Mouse (Mus musculus): ENCODE measurements around the gene Vegfb.

Vegfb gene

DNA sequence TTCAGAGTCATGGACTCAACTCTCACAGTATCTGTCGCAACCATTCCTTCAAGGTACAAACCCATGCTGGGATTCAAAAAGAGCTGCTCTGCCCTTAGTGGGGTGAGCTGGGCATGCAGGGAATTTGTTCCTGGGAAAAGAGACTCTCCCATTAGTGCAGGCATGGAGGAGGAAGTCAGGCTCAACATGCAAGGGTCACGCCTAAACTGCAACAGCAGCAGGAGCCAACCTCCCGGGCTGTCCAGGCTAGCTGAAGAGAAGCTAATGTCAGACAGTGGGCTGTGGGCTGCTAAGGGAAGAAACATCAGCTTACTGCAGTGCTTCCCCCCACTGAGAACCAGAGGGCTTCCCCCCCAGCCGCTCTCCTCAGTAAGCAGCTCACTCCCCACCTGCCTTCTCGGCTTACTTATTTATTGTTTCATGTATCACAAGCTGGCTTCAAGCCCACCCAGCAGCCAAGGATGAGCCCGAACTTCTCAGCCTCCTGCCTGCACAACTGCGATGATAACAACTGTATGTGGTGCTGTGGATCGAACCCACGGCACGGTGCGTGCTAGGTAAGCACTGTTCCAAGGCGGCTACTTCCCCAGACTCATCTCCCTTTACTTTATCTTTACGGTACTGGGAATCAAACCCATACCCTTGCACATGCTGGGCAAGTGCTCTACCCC lies 15.1 kb downstream of the Vegfb start:
- DNase-seq (ENCODE audit: low spot score) = no peak

DNA sequence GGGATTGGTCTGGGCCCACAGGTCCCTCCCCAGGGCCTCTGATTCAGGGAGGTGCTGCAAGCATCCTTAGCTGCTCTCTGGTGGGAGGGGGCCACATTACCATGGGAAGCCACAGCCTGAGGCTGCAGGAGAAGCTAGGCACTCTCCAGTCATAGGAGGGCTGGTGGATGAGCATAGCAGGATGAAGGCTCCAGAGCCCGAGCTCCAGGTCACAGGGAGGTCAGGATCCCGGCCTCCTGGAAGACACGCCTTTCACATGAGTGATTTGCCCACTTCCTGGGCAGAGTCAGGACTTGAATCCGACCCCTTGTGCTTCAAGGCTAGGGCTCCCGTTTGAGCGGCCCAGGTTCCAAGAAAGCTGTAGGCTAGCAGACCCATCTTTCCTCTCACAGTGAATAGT lies 15.8 kb downstream of the Vegfb start:
- no peak for DNase-seq (ENCODE audit: low spot score)

DNA sequence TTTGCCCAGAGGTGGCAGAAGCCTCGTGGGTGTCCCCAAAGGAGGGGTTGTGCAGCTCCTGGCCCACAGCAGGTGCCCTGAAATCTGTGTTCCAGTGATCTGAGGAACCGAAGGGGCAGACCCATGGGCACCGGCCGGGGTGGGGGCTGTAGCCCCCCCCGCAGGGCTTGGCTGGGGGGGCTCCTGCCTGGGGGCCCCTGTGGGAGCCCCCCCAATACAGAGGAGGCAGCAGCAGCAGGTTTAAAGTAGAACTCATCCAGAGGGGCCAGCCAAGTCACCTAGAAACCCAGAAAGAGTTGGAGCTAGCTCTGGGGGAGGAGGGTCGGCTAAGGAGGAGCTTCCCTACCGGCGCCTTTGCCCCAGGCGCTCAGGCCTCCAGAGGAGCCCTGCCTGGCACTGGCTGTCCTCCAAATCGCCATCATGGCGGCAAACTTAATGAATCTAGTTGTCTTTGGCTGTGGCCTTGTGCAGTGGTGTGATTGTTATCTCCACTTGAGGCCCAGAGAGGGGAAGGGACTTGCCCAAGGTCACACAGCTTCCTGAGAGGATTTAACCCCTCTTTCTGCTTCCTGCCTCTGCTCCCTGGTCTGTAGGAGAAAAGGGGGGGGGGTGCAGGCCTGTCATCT lies 16.9 kb downstream of the Vegfb start:
- DNase-seq (ENCODE audit: low spot score) = peak; percentile 56

DNA sequence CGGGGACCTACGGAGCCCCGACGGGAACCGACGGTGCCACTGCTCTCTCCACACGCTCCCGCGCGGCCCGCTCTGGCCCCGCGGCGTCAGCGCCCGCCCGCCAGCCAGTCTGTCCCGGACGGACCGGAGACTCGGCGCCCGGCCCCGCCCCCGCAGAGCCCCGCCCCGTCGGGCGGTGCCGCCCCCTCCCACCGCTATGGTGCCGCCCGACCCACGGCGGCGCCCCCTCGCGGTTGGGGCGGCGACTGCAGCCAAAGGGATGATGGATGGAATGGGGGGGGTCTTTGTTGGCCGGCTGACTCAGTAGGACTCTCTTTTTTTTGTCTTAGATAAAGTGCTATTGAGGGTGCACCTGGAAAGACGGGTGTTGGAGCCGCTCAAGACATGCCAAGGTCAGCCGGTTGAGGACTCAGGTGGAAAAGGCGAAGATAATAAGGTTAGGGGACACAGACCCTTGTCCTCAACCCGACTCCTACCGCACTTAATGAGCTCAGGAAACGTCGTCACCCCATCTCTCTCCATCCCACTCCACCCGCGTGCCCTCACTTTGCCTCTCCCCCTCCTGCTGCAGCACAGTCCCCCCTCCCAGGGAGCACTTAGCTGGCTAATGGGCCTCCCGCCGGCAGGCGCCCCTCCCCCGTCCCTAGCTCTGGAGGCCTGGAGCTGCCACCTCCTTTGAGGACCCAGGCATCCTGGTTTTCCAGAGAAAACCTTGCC lies 17.6 kb downstream of the Vegfb start:
- DNase-seq (ENCODE audit: low spot score) = peak; percentile 69

DNA sequence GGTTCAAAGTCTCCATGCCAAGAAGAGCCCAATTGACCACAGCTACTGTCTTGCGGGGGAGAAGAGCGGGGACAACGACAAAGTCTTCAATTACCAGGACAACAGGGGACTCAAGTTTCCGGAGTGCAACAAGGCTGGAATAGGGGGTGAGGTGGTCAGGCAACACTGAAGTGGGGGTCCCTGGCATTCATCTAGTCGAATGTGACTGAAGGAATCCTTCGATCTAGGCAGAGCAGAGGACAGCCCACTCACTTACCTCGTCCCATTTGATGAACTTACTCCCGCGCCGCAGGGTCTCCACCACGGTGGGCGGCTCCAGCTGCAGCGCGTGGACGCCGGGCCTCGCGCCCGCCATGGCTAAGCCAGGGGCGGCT lies 18.2 kb downstream of the Vegfb start:
- no peak for DNase-seq (ENCODE audit: low spot score)

DNA sequence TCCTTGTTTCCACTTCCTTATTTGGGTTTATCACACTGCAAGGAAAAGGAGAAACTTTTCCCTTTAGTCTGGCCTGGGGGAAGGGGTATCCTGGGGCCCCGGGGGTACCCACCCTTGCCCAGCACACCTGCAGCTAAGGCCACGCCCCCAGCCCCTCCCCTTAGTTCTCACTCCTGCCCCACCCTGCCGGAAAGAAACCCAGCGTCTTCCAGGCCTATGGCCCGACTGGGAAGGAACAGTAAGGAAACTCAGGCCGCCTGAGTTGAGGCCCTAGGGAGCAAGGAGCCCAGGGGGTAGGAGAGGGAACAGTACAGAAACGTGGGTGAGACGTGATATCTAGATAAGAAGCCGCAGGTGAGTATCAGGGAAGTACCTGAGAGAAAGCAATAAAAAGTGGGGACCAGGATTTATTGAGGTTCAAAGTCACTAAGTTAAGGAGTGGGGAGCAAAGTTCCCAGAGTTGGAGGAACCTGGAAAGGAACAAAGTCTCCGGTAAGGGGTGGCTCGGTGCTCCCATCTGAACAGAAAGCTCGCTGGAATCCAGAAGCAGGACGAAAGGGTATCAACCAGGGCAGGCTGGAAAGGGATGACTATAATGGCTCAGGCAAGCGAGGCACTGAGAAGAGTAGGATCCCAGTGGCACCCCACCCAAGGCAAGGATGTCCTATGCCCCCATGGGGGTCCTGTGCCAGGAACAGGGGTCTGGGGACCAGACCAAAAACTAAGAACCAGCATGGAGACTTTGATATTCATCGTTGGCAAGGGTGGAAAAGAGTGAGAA lies 18.8 kb downstream of the Vegfb start:
- no peak for DNase-seq (ENCODE audit: low spot score)

DNA sequence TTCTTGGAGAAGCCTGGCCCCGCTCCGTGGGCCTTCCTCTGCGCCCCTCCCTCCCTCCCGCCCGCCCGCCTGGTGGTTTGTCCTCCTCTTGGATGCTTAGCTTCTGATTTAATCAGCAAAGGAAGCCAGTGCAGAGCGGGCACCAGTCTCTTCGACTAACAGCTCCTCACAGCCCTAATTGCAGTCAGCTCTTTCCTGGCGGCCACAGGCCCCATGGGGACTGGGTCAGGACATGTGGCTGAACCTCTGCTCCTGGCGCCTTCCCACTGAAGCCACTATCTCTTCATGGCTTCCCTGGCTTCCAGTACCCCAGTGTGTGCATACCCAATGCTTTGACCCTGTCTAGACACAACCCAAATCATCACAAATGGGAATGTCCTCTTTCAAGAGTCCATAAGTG lies 31.0 kb downstream of the Vegfb start:
- no peak for DNase-seq (ENCODE audit: low spot score)

DNA sequence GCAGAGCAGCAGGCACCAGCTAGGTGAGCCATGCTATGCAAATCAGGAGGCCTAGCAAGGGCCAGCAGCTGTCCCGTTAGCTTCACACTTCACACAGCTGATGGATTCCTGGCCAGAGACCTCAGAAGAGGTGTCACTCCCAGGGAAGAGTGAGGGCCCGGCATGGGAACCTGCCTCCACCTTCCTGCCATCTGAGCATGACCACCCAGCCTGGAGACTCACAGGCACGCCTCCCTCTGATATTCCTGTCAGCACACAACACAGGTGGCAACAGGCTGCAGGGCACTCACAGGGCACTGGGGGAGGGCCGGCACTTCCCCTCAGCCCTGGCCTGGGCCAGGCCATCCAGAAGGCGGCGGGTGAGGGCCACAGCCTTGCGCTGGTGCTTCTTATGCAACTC lies 32.0 kb downstream of the Vegfb start:
- no peak for DNase-seq (ENCODE audit: low spot score)

DNA sequence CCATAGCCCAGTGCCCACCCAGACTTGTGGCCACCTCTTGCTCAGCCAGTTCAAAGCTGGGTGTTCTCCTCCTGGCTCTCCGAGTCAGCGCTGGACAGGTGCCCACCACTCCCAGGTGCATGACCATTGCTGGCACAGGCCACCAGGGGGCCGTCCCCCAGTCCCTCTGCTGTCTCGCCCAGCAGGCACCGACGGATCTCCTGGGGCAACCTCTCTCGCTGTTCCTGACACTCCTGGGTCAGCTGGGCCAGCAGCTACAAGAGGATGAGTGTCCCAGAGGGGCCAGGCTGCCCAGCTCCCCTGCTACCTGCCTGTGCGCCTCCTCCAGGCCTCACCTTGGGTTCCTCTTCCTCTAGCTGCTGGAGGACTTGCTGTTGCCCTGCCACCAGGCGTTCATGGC lies 33.4 kb downstream of the Vegfb start:
- no peak for DNase-seq (ENCODE audit: low spot score)

DNA sequence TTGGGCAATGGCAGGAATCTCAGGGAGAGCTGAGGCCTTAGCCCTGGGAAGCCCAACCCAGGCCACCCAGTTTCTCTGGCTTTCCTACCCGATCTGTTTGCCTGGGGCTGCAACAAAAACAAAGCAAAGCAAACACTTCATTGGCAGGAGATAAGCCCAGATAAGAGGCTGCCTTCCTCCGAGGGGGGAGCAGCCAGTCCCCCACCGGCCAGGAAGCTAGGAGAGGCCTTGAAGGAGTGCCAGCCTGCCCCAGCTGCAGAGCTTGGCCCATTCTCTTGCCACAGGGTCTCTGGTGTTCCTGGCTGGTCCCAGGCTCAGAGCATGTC lies 34.8 kb downstream of the Vegfb start:
- peak; percentile 72 for DNase-seq (ENCODE audit: low spot score)

DNA sequence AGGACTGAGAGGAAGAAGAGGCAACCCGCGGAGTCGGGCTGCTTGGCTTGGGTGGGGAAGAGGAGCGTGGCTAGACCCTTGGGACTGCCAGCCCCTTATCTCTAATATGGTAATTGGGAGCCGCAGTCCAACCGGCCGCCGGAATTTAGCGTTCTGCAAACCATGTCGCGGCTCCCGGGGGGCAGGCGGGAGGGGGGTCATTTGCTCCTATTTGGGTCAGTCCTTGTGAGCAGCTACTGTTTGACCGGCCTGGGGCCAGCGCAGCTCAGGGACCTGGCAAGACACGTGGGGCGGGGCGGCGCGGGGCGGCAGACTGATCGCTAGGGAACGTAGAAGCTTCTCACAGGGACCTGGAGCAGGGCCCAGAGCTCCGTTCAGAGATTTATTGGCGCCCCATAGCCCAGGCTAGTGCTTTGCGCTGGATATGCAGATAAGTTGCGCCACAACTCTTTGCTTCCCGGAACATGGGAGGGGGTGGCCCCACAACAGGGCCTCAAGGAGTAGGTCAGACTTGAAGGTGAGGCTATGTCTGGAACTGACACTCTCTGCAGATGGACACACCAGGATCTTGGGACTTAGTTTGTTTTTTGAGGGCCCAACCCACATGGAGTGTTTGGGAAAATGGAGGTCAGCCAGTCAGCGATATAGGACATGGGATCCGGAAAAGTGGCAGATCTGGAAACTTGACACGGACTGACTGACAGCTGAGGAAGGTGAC lies 35.3 kb downstream of the Vegfb start:
- DNase-seq (ENCODE audit: low spot score) = peak; percentile 79

DNA sequence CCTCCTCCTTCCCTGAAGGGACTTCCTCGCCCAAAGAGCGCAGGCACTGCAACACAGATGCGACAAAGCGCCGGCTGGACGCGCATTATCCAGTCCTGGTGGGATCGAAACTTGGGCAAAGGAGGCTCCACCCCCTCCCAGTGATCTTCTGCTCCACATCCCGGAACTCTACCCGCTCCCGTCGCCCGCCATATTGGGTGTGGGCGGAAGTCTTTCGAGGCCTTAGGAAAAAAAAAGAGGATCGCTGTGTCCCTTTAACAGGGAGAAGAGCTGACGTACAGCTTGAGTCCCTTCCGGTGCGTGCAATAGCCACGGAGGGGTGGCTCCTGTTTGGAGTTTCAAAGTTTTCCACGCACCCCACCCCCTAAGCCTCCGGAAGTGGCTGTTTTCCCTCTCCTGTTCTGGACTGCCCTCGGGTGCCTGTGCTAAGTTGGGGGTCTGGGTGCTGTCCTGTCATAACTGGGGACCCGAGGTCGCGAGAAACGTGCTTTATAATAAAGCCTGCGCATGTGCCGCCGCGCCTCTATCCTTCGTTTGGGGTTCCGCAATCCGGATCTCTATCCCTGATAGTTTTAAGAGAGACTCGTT lies 36.0 kb downstream of the Vegfb start:
- DNase-seq (ENCODE audit: low spot score) = peak; percentile 91

DNA sequence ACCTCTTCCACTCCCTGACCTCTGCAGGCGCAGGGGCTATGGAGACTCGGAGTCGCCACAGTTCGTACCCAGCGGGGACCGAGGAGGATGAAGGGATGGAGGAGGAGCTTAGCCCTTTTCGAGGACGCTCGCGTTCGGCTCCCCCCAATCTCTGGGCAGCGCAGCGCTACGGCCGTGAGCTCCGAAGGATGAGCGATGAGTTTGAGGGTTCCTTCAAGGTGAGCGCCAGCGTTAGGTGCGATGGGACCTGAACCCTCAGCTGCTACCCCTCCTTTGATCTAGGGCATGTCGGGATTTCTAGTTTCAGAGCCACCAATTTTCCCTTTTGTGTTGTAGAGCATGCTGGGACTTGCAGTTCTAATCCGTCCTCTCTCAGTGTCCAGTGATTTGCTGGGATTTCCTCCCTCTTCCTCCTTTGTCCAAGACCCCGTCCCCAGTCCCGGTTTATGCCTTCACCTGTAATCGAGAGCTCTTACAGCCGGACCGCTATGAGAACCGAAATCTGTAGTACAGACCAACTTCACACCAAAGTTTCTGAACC lies 36.8 kb downstream of the Vegfb start:
- DNase-seq (ENCODE audit: low spot score) = no peak

DNA sequence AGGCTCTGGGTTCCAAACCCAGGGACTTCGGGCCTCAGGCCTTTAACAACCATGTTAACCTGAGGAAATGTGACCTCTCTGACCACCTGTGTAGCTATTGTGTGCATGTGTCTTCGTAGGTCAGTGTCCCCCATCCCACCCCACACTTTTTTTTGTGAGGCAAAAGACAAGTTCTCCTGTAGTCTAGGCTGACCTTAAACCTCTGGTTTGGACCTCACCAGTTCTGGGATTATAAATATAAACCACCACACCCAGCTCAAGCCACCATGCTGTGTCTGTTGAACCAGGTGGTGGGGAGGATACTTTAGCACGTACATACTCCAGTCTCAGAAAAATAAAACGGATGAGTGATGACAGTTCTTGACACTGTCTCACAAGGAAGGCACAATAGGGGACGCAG lies 37.5 kb downstream of the Vegfb start:
- DNase-seq (ENCODE audit: low spot score) = no peak

DNA sequence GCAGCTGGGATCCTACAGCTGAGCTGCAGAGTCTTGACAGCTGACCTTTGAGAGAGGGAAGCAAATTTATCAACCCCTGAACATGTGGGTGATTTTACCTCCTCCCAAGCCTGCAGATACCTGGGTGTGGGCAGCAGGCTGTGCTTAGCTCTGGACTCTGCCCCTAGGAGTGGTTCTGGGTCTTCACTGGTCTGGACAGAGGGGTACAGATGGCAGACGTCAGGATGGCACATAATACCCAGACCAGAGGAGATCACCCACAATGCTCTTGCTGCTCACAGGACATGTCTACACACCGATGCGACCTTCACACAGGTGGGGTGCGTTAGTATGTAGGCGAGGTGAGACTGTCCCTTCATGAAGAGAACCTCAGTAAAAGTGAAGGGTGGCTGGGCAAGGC lies 37.9 kb downstream of the Vegfb start:
- DNase-seq (ENCODE audit: low spot score) = no peak

DNA sequence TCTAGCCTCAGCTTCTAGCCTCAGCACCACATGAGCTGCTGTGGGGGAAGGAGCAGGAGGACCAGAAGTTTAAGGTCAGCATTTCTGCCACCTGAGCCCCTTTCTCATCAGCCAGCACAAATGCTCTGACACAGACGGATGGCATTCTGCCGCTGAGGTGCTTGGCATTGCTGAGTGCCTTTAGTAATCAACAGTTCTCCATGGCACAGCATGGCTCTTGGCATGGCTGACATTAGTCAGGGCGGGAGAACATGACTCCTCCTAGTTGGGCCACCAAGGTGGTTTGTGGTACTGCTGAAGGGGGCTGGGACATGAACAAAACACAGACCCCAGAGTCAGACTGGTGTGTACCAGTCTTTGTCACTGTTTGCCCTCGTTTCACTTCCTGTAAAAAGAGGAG lies 39.3 kb downstream of the Vegfb start:
- no peak for DNase-seq (ENCODE audit: low spot score)

DNA sequence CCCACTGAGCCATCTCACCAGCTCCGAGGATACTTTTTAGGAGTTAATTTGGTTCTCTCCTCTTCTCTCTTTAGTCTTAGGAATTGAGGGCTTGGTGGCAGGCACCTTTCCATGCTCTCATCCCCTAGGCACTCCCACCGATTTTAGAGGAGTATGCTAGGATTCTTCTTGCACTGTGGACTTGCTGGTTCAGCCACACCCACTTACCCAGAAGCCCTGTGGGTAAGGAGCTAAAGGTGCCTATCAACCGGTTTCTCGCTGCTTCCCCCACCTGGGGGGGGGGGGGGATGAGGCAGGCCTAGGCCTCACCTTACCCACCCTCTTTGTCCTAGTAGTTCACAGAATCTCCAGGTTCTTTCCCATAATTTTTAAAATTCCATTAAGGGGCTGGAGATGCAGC lies 39.7 kb downstream of the Vegfb start:
- no peak for DNase-seq (ENCODE audit: low spot score)

DNA sequence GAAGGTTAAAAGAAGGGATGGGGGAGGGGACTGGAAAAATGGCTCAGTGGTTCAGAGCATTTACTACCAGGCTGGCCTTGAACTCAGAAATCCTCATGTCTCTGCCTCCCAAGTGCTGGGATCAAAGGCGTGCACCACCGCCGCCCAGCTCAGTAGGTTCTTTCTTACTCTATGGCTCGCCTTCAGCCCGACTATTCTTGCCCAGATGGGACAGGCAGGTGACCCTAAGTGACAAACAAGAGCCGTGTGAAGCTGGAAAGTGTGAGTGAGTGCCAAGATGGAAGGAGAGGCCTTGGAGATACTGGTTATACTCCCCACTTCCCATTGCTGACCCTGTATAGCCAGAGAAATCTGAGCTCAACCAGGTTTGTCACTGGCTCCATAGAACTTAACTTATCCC lies 43.7 kb downstream of the Vegfb start:
- no peak for DNase-seq (ENCODE audit: low spot score)

DNA sequence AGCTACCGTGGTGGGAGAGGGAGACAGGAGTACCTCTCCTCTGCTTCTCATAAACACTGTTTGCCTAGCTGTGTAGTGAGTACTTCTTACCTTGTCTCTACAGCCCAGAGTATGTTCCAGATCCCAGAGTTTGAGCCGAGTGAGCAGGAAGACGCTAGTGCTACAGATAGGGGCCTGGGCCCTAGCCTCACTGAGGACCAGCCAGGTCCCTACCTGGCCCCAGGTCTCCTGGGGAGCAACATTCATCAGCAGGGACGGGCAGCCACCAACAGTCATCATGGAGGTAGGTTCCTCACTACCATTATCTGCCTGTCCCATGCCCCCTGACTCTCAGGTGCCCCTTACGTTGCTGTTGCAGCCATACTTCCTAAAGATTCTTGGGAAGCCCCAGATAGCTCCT lies 44.7 kb downstream of the Vegfb start:
- DNase-seq (ENCODE audit: low spot score) = no peak

DNA sequence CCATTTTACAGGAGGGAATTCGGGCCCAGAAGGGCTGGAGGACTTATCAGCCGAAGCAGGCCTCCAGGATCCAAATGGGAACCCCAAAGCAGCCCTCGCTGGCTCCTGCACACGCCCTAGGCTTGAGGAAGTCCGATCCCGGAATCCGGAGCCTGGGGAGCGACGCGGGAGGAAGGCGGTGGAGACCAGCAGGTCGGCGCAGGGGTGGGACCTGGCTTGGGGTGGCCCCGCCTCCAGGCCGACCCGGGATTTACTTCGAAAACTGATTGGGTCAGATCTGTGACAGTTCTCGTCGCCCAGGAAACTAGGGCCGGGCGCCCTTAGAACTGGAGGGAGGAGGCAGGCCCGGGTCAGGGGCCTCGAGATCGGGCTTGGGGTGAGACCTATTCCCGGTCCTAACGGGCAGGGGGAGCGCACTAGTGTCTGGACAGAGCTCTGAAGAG lies 45.2 kb downstream of the Vegfb start, which contains the start of gene Gpr137:
TSS of gene Gpr137 (minus strand) at position 232 of the 443 bp plus-strand sequence.
- peak; percentile 92 for DNase-seq (ENCODE audit: low spot score)
